Mouse (Mus musculus) hindbrain, embryonic 16.5 days (tissue): ENCODE data around the gene Ccn1. TPM values are rescaled to one million over a fixed set of nuclear protein-coding genes. Genes with fewer than 3 reads are reported as not detected.
A peak's percentile ranks its signal among the peaks of the same experiment; 100 is the strongest.

Source experiments
- ATAC-seq: fragments of 200-750 bp; cut with Nextera tagmentation; 2 replicates; pipeline ENCODE4 v1.8.0; 2017; ENCODE audit warnings: moderate TSS enrichment, moderate library complexity
- H3K27ac ChIP-seq: fragments of 300-500 bp; sonication (generic); 2 replicates; pipeline ENCODE4 v1.5.1; 2014; ENCODE audit warnings: low read depth, mild to moderate bottlenecking, control low read depth, low read length, moderate library complexity
- H3K27me3 ChIP-seq: fragments of 300-500 bp; sonication (generic); replicated peaks from 2 replicates; pipeline ENCODE4 v1.6.1; 2014; ENCODE audit warnings: low read length; ENCODE audit not compliant: control insufficient read depth, insufficient read depth
- H3K36me3 ChIP-seq: fragments of 300-500 bp; sonication (generic); 2 replicates; pipeline ENCODE4 v1.6.1; 2014; ENCODE audit warnings: mild to moderate bottlenecking, low read length, moderate library complexity, mixed read lengths; ENCODE audit not compliant: control insufficient read depth, insufficient read depth
- H3K4me1 ChIP-seq: fragments of 300-500 bp; sonication (generic); 2 replicates; pipeline ENCODE4 v1.6.1; 2014; ENCODE audit warnings: low read depth, low read length; ENCODE audit not compliant: control insufficient read depth, insufficient read depth
- H3K4me2 ChIP-seq: fragments of 300-500 bp; sonication (generic); 2 replicates; pipeline ENCODE4 v1.6.1; 2014; ENCODE audit warnings: mild to moderate bottlenecking, low read length, control low read depth, moderate library complexity
- H3K4me3 ChIP-seq: fragments of 300-500 bp; sonication (generic); 2 replicates; pipeline ENCODE4 v1.5.1; 2014; ENCODE audit warnings: mild to moderate bottlenecking, low read length, control low read depth, moderate library complexity
- H3K9ac ChIP-seq: fragments of 300-500 bp; sonication (generic); 2 replicates; pipeline ENCODE4 v1.6.1; 2014; ENCODE audit warnings: low read depth, mild to moderate bottlenecking, control low read depth, low read length, moderate library complexity
- H3K9me3 ChIP-seq: fragments of 300-500 bp; sonication (generic); 2 replicates; pipeline ENCODE4 v1.6.1; 2014; ENCODE audit warnings: mild to moderate bottlenecking, low read length, moderate library complexity; ENCODE audit not compliant: control insufficient read depth
- WGBS: fragments of 180-500 bp; shearing (Covaris S2); extraction: QIAGEN DNeasy Blood & Tissue Kit; methylation state at CpG from one replicate; pipeline ENCODE4 v1.1.7; 2014; 5-methylcytosine and 5-hydroxymethylcytosine counted together
- polyA plus RNA-seq: library from polyadenylated mRNA; unstranded; fragments of >200 nt; fragmentation: Nextera tagmentation; extraction: Ambion mirVana; gene quantifications from 2 replicates; pipeline ENCODE4 v1.2.1, GENCODE M21; 2015

The Ccn1 gene
- polyA plus RNA-seq, 1 experiment from 2014 or later = 7.5 TPM

GRCm38 (mm10) chr3:145632888-145633287 lies 16.9 kb downstream of the Ccn1 start:
- WGBS = 18% methylated on average over 6 of the region's 6 CpGs

GRCm38 (mm10) chr3:145628643-145629042 lies 21.1 kb downstream of the Ccn1 start:
- WGBS = 46% methylated on average over 5 of the region's 5 CpGs
- no peak for ATAC-seq
- Histone ChIP-seq H3K4me1 (no peaks in the 10 kb centered on the region), H3K36me3 (no peaks in the 10 kb centered on the region), H3K4me2 (no peak overlapping the region), H3K27me3 (no peaks in the 10 kb centered on the region), H3K9me3 (no peaks in the 10 kb centered on the region), H3K9ac (no peak overlapping the region), H3K4me3 (no peak overlapping the region), H3K27ac (no peak overlapping the region)

More at GRCm38 (mm10) chr3:145632888-145633287, 16.9 kb downstream of the Ccn1 start:
- ATAC-seq = no peak
- no peaks in the 10 kb centered on the region for H3K4me1 ChIP-seq
- H3K9ac ChIP-seq = no peak overlapping the region
- no peaks in the 10 kb centered on the region for H3K36me3 ChIP-seq
- no peaks in the 10 kb centered on the region for H3K9me3 ChIP-seq
- no peak overlapping the region for H3K4me3 ChIP-seq
- no peak overlapping the region for H3K27ac ChIP-seq
- no peak overlapping the region for H3K4me2 ChIP-seq
- no peaks in the 10 kb centered on the region for H3K27me3 ChIP-seq

DNA sequence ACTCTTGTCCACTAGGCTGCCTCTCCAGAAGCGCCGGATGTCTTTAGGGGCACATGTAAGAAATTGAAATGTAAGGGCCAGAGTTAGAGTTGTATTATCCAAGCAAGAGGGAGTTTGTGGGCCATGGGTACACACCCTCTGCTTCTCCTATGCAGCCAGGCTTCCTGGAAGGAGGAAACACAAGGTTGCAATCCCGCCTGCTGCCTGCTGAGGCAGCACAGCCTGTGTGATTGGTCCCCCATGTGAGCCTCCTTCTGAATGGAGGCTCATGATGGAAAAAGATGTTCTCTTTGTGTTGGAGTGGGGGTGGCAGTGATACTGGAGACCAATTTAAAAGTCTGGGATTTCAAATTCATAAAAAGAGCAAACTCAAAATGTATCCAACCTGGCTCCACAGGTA lies 22.0 kb downstream of the Ccn1 start:
- 75% methylated on average over 3 of the region's 3 CpGs for WGBS
- no peaks in the 10 kb centered on the region for H3K9me3 ChIP-seq
- H3K36me3 ChIP-seq = no peaks in the 10 kb centered on the region
- H3K4me3 ChIP-seq = no peak overlapping the region
- H3K4me2 ChIP-seq = no peak overlapping the region
- ATAC-seq = 0 out of 2 replicates have a peak, but pooled peaks have one; percentile 46
- H3K27ac ChIP-seq = no peak overlapping the region
- H3K27me3 ChIP-seq = no peaks in the 10 kb centered on the region
- no peaks in the 10 kb centered on the region for H3K4me1 ChIP-seq
- H3K9ac ChIP-seq = no peak overlapping the region

DNA sequence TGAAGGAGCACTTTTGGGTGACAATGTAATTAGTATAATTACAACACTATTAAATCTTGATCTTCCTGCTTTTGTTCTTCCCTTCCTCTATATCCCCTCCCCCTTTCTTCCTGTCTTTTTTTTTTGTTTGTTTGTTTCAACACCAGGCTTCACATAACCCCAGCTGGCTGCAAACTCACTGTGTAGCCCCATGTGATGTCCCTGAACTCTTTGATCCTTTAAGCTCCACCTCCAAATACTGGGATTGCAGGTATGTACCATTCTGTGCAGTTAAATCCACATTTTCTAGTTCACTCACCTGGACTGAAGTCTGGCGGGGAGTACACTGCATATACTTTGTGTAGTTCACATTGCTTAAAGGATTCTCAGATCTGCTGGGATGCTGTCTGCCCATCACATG lies 23.7 kb downstream of the Ccn1 start:
- no peaks in the 10 kb centered on the region for H3K36me3 ChIP-seq
- no peaks in the 10 kb centered on the region for H3K4me1 ChIP-seq
- H3K27ac ChIP-seq = no peak overlapping the region
- ATAC-seq = no peak
- H3K9ac ChIP-seq = no peak overlapping the region
- 95% methylated on average over 1 of the region's 1 CpGs for WGBS
- H3K4me3 ChIP-seq = no peak overlapping the region
- no peaks in the 10 kb centered on the region for H3K27me3 ChIP-seq
- no peak overlapping the region for H3K4me2 ChIP-seq
- H3K9me3 ChIP-seq = no peaks in the 10 kb centered on the region

DNA sequence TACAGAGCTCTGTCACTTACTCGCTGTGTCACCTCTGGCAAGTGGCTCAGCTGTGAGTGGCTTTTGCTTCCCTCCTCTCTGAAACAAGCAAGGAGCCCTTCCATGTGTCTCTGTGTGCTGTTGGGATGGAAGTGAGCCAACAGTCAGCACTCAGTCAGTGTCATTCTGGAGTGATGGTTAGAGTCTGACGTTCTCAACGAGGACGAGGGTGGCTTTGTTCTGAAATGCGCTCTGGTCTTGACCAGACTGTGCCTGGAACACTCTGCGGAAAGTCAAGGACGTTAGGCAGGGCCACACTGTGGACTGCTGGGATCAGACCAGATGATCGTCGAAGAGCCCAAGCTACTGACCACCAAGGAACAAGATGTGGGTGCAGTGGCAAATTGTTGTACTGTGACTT lies 24.2 kb downstream of the Ccn1 start:
- H3K9me3 ChIP-seq = no peaks in the 10 kb centered on the region
- H3K4me2 ChIP-seq = no peak overlapping the region
- H3K27ac ChIP-seq = no peak overlapping the region
- H3K4me1 ChIP-seq = no peaks in the 10 kb centered on the region
- WGBS = 73% methylated on average over 9 of the region's 9 CpGs
- no peak for ATAC-seq
- H3K36me3 ChIP-seq = no peaks in the 10 kb centered on the region
- no peak overlapping the region for H3K9ac ChIP-seq
- H3K4me3 ChIP-seq = no peak overlapping the region
- H3K27me3 ChIP-seq = no peaks in the 10 kb centered on the region

GRCm38 (mm10) chr3:145624786-145625185 lies 25.0 kb downstream of the Ccn1 start:
- WGBS = 63% methylated on average over 4 of the region's 4 CpGs
- no peaks in the 10 kb centered on the region for H3K36me3 ChIP-seq
- H3K9ac ChIP-seq = no peak overlapping the region
- no peaks in the 10 kb centered on the region for H3K4me1 ChIP-seq
- no peaks in the 10 kb centered on the region for H3K27me3 ChIP-seq
- H3K4me2 ChIP-seq = no peak overlapping the region
- no peaks in the 10 kb centered on the region for H3K9me3 ChIP-seq
- H3K27ac ChIP-seq = no peak overlapping the region
- H3K4me3 ChIP-seq = no peak overlapping the region
- ATAC-seq = no peak

- Histone ChIP-seq H3K9me3 (no peaks in the 10 kb centered on the region), H3K4me2 (no peak overlapping the region), H3K36me3 (no peaks in the 10 kb centered on the region), H3K9ac (no peak overlapping the region), H3K4me3 (no peak overlapping the region), H3K27me3 (no peaks in the 10 kb centered on the region), H3K27ac (no peak overlapping the region), H3K4me1 (no peaks in the 10 kb centered on the region)
- peak; percentile 82 for ATAC-seq
- 45% methylated on average over 12 of the region's 12 CpGs for WGBS
Measured at GRCm38 (mm10) chr3:145623047-145623446, 26.7 kb downstream of the Ccn1 start.

DNA sequence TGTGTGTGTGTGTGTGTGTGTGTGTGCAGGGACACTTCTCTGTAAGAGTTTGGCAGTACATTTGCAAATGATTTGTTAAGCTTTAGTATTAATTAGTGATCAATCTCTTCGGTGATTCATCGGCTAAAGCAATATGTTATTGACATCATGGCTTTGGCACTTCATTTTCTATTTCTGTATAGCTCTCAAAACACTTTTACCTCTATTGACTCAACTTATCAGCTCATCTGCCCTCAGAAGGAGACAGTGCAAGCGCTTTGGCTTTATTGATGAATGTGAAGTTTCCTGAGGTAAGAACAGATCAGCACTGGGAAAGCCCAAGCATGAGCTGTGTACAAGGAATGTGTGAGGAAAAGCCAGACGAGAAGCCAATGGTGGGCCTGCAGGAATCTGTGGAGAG lies 28.6 kb downstream of the Ccn1 start:
- Histone ChIP-seq H3K27me3 (no peaks in the 10 kb centered on the region), H3K4me3 (no peak overlapping the region), H3K4me1 (no peaks in the 10 kb centered on the region), H3K27ac (no peak overlapping the region), H3K9me3 (no peaks in the 10 kb centered on the region), H3K9ac (no peak overlapping the region), H3K4me2 (no peak overlapping the region), H3K36me3 (no peaks in the 10 kb centered on the region)
- ATAC-seq = no peak
- WGBS = 89% methylated on average over 4 of the region's 4 CpGs

- no peaks in the 10 kb centered on the region for H3K9me3 ChIP-seq
- H3K9ac ChIP-seq = no peak overlapping the region
- 87% methylated on average over 17 of the region's 17 CpGs for WGBS
- H3K4me2 ChIP-seq = no peak overlapping the region
- H3K27ac ChIP-seq = no peak overlapping the region
- no peaks in the 10 kb centered on the region for H3K27me3 ChIP-seq
- H3K4me3 ChIP-seq = no peak overlapping the region
- no peak for ATAC-seq
- H3K4me1 ChIP-seq = peaks cover 6% of the 10 kb centered on the region
- no peaks in the 10 kb centered on the region for H3K36me3 ChIP-seq
Measured at GRCm38 (mm10) chr3:145619621-145620365, 30.0 kb downstream of the Ccn1 start.
